Mouse (Mus musculus) ES-Bruce4 (cell line): ENCODE data around the gene Hspb2. TPM values are rescaled to one million over a fixed set of nuclear protein-coding genes. Genes with fewer than 3 reads are reported as not detected.
A peak's percentile ranks its signal among the peaks of the same experiment; 100 is the strongest.

ENCODE experiments used
- H3K27ac ChIP-seq: 2 replicates; pipeline ENCODE4 v1.5.1; 2012; ENCODE audit warnings: low read length, inconsistent platforms; ENCODE audit not compliant: insufficient read depth
- H3K27me3 ChIP-seq: 2 replicates; pipeline ENCODE4 v1.6.1; 2012; ENCODE audit warnings: mild to moderate bottlenecking, low read length, inconsistent platforms; ENCODE audit not compliant: control insufficient read depth, poor library complexity, insufficient read depth, severe bottlenecking
- H3K36me3 ChIP-seq: 2 replicates; pipeline ENCODE4 v1.6.1; 2012; ENCODE audit warnings: inconsistent platforms, mild to moderate bottlenecking, low read length, moderate library complexity; ENCODE audit not compliant: control insufficient read depth, poor library complexity, insufficient read depth, severe bottlenecking
- H3K4me1 ChIP-seq: one replicate; pipeline ENCODE4 v1.8.1; 2011; ENCODE audit warnings: low read length; ENCODE audit not compliant: control insufficient read depth, insufficient read depth
- H3K4me3 ChIP-seq: 2 replicates; pipeline ENCODE4 v1.5.1; 2011; ENCODE audit warnings: low read depth, mild to moderate bottlenecking, low read length
- H3K9ac ChIP-seq: 2 replicates; pipeline ENCODE4 v1.6.1; 2012; ENCODE audit warnings: low read depth, mild to moderate bottlenecking, inconsistent platforms; ENCODE audit not compliant: poor library complexity, severe bottlenecking
- H3K9me3 ChIP-seq: replicated peaks from 2 replicates; pipeline ENCODE4 v1.6.1; 2012; ENCODE audit warnings: mild to moderate bottlenecking, low read length, inconsistent platforms; ENCODE audit not compliant: control insufficient read depth, poor library complexity, insufficient read depth, severe bottlenecking
- CTCF ChIP-seq: IDR thresholded peaks from one replicate; pipeline ENCODE4 v1.8.1; 2011; ENCODE audit warnings: low read depth, low read length
- EP300 ChIP-seq: IDR thresholded peaks from 2 replicates; pipeline ENCODE4 v1.6.1; 2011; ENCODE audit warnings: low read depth, low read length; ENCODE audit not compliant: insufficient read depth
- POLR2A ChIP-seq: IDR thresholded peaks from one replicate; pipeline ENCODE4 v1.8.1; 2011; ENCODE audit warnings: low read length; ENCODE audit not compliant: insufficient read depth
- polyA plus RNA-seq: library from polyadenylated mRNA; stranded (reverse); fragments of >200 nt; gene quantifications from 2 replicates; pipeline ENCODE4 v1.2.4, GENCODE M21; 2011; ENCODE audit warnings: low read depth; ENCODE audit not compliant: missing spikeins, insufficient read depth, insufficient read length

Gene Hspb2
- polyA plus RNA-seq, 1 experiment = 22.7 TPM

GRCm38 (mm10) chr9:50742744-50743143 is 9.4 kb downstream of the Hspb2 start:
- Histone ChIP-seq H3K9me3 (no peaks in the 10 kb centered on the region), H3K4me1 (peaks cover 2% of the 10 kb centered on the region), H3K4me3 (no peak overlapping the region), H3K9ac (no peak overlapping the region), H3K27me3 (no peaks in the 10 kb centered on the region), H3K27ac (0 out of 2 replicates have a peak overlapping the region, but pooled peaks have one; percentile 1), H3K36me3 (no peaks in the 10 kb centered on the region)
- TF ChIP-seq POLR2A (no peak), EP300 (no peak), CTCF (no peak)

GRCm38 (mm10) chr9:50742261-50742660 is 9.9 kb downstream of the Hspb2 start:
- Histone ChIP-seq H3K27me3 (no peaks in the 10 kb centered on the region), H3K9ac (no peak overlapping the region), H3K36me3 (no peaks in the 10 kb centered on the region), H3K4me1 (peaks cover 2% of the 10 kb centered on the region), H3K27ac (no peak overlapping the region), H3K4me3 (no peak overlapping the region), H3K9me3 (no peaks in the 10 kb centered on the region)
- no peak for TF ChIP-seq EP300
- TF ChIP-seq POLR2A = no peak
- TF ChIP-seq CTCF = no peak

- H3K9me3 ChIP-seq = no peaks in the 10 kb centered on the region
- TF ChIP-seq EP300 (no peak), POLR2A (no peak), CTCF (no peak)
Measured at GRCm38 (mm10) chr9:50740867-50741784, 11.0 kb downstream of the Hspb2 start.

GRCm38 (mm10) chr9:50738914-50739870 is 13.0 kb downstream of the Hspb2 start, which contains the start of gene Dixdc1:
Gene Dixdc1 (minus strand): TSS chr9:50739517.
- Histone ChIP-seq H3K27me3 (no peaks in the 10 kb centered on the region), H3K9ac (no peak within 1 kb of the TSS), H3K4me3 (peak within 1 kb of the TSS; percentile 43), H3K4me1 (peaks cover 2% of the 10 kb centered on the region), H3K27ac (no peak within 1 kb of the TSS), H3K9me3 (no peaks in the 10 kb centered on the region), H3K36me3 (no peaks in the 10 kb centered on the region)
- TF ChIP-seq CTCF (no peak), POLR2A (no peak), EP300 (no peak)

More at GRCm38 (mm10) chr9:50740867-50741784, 11.0 kb downstream of the Hspb2 start:
- Histone ChIP-seq H3K4me1 (peaks cover 2% of the 10 kb centered on the region), H3K27me3 (no peaks in the 10 kb centered on the region), H3K27ac (no peak overlapping the region), H3K4me3 (no peak overlapping the region), H3K9ac (no peak overlapping the region), H3K36me3 (no peaks in the 10 kb centered on the region)

GRCm38 (mm10) chr9:50734989-50735388 is 17.2 kb downstream of the Hspb2 start:
- no peaks in the 10 kb centered on the region for H3K36me3 ChIP-seq
- no peak overlapping the region for H3K27ac ChIP-seq
- TF ChIP-seq EP300 (no peak), POLR2A (no peak), CTCF (peak; percentile 62)
- H3K4me3 ChIP-seq = no peak overlapping the region
- no peaks in the 10 kb centered on the region for H3K27me3 ChIP-seq
- H3K9me3 ChIP-seq = no peaks in the 10 kb centered on the region
- H3K4me1 ChIP-seq = no peaks in the 10 kb centered on the region
- no peak overlapping the region for H3K9ac ChIP-seq
